Mouse (Mus musculus) frontal cortex, postnatal 25 days (tissue): ENCODE results near the gene Slc25a13.

ENCODE experiments used
- DNase-seq, 2 experiments: peaks; one replicate each; pipeline ENCODE4 v3.0.0; 2022; ENCODE audit warnings: low spot score in 2 of 2

Gene Slc25a13

GRCm38 (mm10) chr6:6216507-6217285 lies at the start of gene Slc25a13:
Gene Slc25a13 (minus strand): TSS chr6:6217173.
- no peak for DNase-seq

GRCm38 (mm10) chr6:6265761-6266160 lies 48.8 kb upstream of the Slc25a13 start:
- DNase-seq, result no peak

GRCm38 (mm10) chr6:6263293-6263911 lies 46.4 kb upstream of the Slc25a13 start:
- DNase-seq, result no peak

GRCm38 (mm10) chr6:6260917-6261316 lies 43.9 kb upstream of the Slc25a13 start:
- no peak for DNase-seq

- DNase-seq, result no peak
These were observed 31.5 kb upstream of the Slc25a13 start for GRCm38 (mm10) chr6:6248500-6248899.

- no peak for DNase-seq
These were observed 26.9 kb upstream of the Slc25a13 start for GRCm38 (mm10) chr6:6243828-6244227.

- no peak for DNase-seq
These were observed 25.1 kb upstream of the Slc25a13 start for GRCm38 (mm10) chr6:6242114-6242513.

- DNase-seq, result no peak
These were observed 19.9 kb upstream of the Slc25a13 start for GRCm38 (mm10) chr6:6236788-6237298.

GRCm38 (mm10) chr6:6230262-6230661 lies 13.3 kb upstream of the Slc25a13 start:
- no peak for DNase-seq

- DNase-seq, result no peak
These were observed 5.7 kb upstream of the Slc25a13 start for GRCm38 (mm10) chr6:6222721-6223120.

- DNase-seq, result no peak
These were observed 3.6 kb upstream of the Slc25a13 start for GRCm38 (mm10) chr6:6220574-6220973.

- no peak for DNase-seq
These were observed 2.8 kb upstream of the Slc25a13 start for GRCm38 (mm10) chr6:6219661-6220370.

- DNase-seq, result no peak
These were observed 283 bp upstream of the Slc25a13 start for GRCm38 (mm10) chr6:6217286-6217625.

GRCm38 (mm10) chr6:6216120-6216506 lies 860 bp downstream of the Slc25a13 start:
- DNase-seq, result no peak

GRCm38 (mm10) chr6:6212360-6213310 lies 4.3 kb downstream of the Slc25a13 start:
- DNase-seq, result no peak

- DNase-seq, result no peak
These were observed 5.0 kb downstream of the Slc25a13 start for GRCm38 (mm10) chr6:6211958-6212357.

GRCm38 (mm10) chr6:6210637-6211036 lies 6.3 kb downstream of the Slc25a13 start:
- DNase-seq, result no peak

GRCm38 (mm10) chr6:6208351-6209059 lies 8.5 kb downstream of the Slc25a13 start:
- no peak for DNase-seq

GRCm38 (mm10) chr6:6207836-6208235 lies 9.1 kb downstream of the Slc25a13 start:
- DNase-seq, result no peak

- no peak for DNase-seq
These were observed 9.6 kb downstream of the Slc25a13 start for GRCm38 (mm10) chr6:6207395-6207794.
